Mouse (Mus musculus) MEL (cell line): ENCODE results near the gene Ubash3b. TPM values are rescaled to one million over a fixed set of nuclear protein-coding genes. Genes with fewer than 3 reads are reported as not detected.

Experiments used
- DNase-seq: peaks from one replicate; pipeline ENCODE4 v3.0.0; 2011; ENCODE audit warnings: low read depth, low spot score
- H3K27ac ChIP-seq: 2 replicates; pipeline ENCODE4 v1.5.1; 2012; ENCODE audit warnings: low read depth, mild to moderate bottlenecking, control low read depth, low read length, moderate library complexity; ENCODE audit not compliant: control insufficient read depth
- H3K27me3 ChIP-seq, 2 experiments: fragments of 150-350 bp in 1 of 2; sonication (generic) in 1 of 2; 2 replicates each; pipeline ENCODE4 v1.6.1; 2012; ENCODE audit warnings: low read length in 2 of 2, mild to moderate bottlenecking in 2 of 2, improper control_type of control experiment in 1 of 2, moderate library complexity in 1 of 2; ENCODE audit not compliant: insufficient read depth in 2 of 2, control insufficient read depth in 1 of 2
- H3K36me3 ChIP-seq, 2 experiments: 2 replicates each; pipeline ENCODE4 v1.6.1; 2012 to 2014; ENCODE audit warnings: low read length in 2 of 2, improper control_type of control experiment in 1 of 2, inconsistent platforms in 1 of 2, mild to moderate bottlenecking in 1 of 2; ENCODE audit not compliant: insufficient read depth in 2 of 2, control insufficient read depth in 1 of 2
- H3K4me1 ChIP-seq, 2 experiments: fragments of 150-350 bp in 1 of 2; sonication (generic) in 1 of 2; 2 replicates each; pipeline ENCODE4 v1.6.1; 2012; ENCODE audit warnings: low read length in 2 of 2, improper control_type of control experiment in 1 of 2, mild to moderate bottlenecking in 1 of 2; ENCODE audit not compliant: insufficient read depth in 2 of 2, control insufficient read depth in 1 of 2
- H3K4me3 ChIP-seq, 2 experiments: fragments of 150-350 bp in 1 of 2; sonication (generic) in 1 of 2; 2 replicates each; pipeline ENCODE4 v1.5.1; 2012; ENCODE audit warnings: low read depth in 2 of 2, low read length in 2 of 2, mild to moderate bottlenecking in 2 of 2, moderate library complexity in 2 of 2, control low read depth in 1 of 2, improper control_type of control experiment in 1 of 2; ENCODE audit not compliant: control insufficient read depth in 1 of 2, insufficient read depth in 1 of 2
- H3K79me2 ChIP-seq: 2 replicates; pipeline ENCODE4 v1.6.1; 2012; ENCODE audit warnings: mild to moderate bottlenecking, low read length, moderate library complexity; ENCODE audit not compliant: control insufficient read depth, poor library complexity, insufficient read depth
- H3K9ac ChIP-seq: 2 replicates; pipeline ENCODE4 v1.6.1; 2012; ENCODE audit warnings: low read depth, mild to moderate bottlenecking, control low read depth, low read length, moderate library complexity; ENCODE audit not compliant: control insufficient read depth, poor library complexity, severe bottlenecking
- H3K9me3 ChIP-seq: fragments of 150-350 bp; sonication (generic); replicated peaks from 2 replicates; pipeline ENCODE4 v1.6.1; 2012; ENCODE audit warnings: mild to moderate bottlenecking, low read length, improper control_type of control experiment, moderate library complexity; ENCODE audit not compliant: insufficient read depth
- E2F4 ChIP-seq: IDR thresholded peaks from 2 replicates; pipeline ENCODE4 v1.6.1; 2011; ENCODE audit warnings: low read depth, low read length, improper control_type of control experiment, borderline replicate concordance
- ELF1 ChIP-seq: IDR thresholded peaks from 2 replicates; pipeline ENCODE4 v1.6.1; 2014; ENCODE audit warnings: low read depth, mild to moderate bottlenecking, inconsistent platforms, low read length, improper control_type of control experiment, moderate library complexity
- EP300 ChIP-seq, 2 experiments: IDR thresholded peaks; 2 replicates each; pipeline ENCODE4 v1.6.1; 2011; ENCODE audit warnings: improper control_type of control experiment in 2 of 2, low read length in 2 of 2, low read depth in 1 of 2, mild to moderate bottlenecking in 1 of 2
- ETS1 ChIP-seq: IDR thresholded peaks from 2 replicates; pipeline ENCODE4 v1.6.1; 2012; ENCODE audit warnings: low read depth, mild to moderate bottlenecking, inconsistent platforms, low read length, improper control_type of control experiment, moderate library complexity
- GABPA ChIP-seq: IDR thresholded peaks from 2 replicates; pipeline ENCODE4 v1.6.1; 2012; ENCODE audit warnings: low read depth, mild to moderate bottlenecking, inconsistent platforms, low read length, improper control_type of control experiment, moderate library complexity
- GATA1 ChIP-seq: IDR thresholded peaks from 2 replicates; pipeline ENCODE4 v1.6.1; 2011; ENCODE audit warnings: low read depth, low read length, improper control_type of control experiment
- HCFC1 ChIP-seq: IDR thresholded peaks from 2 replicates; pipeline ENCODE4 v1.6.1; 2012; ENCODE audit warnings: low read depth, mild to moderate bottlenecking, inconsistent platforms, low read length, improper control_type of control experiment, moderate library complexity
- JUND ChIP-seq: IDR thresholded peaks from 2 replicates; pipeline ENCODE4 v1.6.1; 2011; ENCODE audit warnings: low read depth, mild to moderate bottlenecking, improper control_type of control experiment, low read length
- KAT2A ChIP-seq: conservative IDR thresholded peaks from 2 replicates; pipeline ENCODE4 v1.6.1; 2012; ENCODE audit warnings: low read depth, low read length, improper control_type of control experiment, inconsistent platforms
- MAFK ChIP-seq: IDR thresholded peaks from 2 replicates; pipeline ENCODE4 v1.6.1; 2011; ENCODE audit warnings: low read depth, mild to moderate bottlenecking, low read length, improper control_type of control experiment, borderline replicate concordance
- MYB ChIP-seq: IDR thresholded peaks from 2 replicates; pipeline ENCODE4 v1.6.1; 2011; ENCODE audit warnings: mild to moderate bottlenecking, low read depth, low read length, improper control_type of control experiment
- MYC ChIP-seq: IDR thresholded peaks from 2 replicates; pipeline ENCODE4 v1.6.1; 2011; ENCODE audit warnings: low read depth, mild to moderate bottlenecking, low read length, improper control_type of control experiment, moderate library complexity
- NELFE ChIP-seq: IDR thresholded peaks from 2 replicates; pipeline ENCODE4 v1.6.1; 2011; ENCODE audit warnings: low read depth, low read length, improper control_type of control experiment
- NRF1 ChIP-seq: IDR thresholded peaks from 2 replicates; pipeline ENCODE4 v1.6.1; 2014; ENCODE audit warnings: low read depth, mild to moderate bottlenecking, inconsistent platforms, low read length, improper control_type of control experiment, moderate library complexity; ENCODE audit not compliant: poor library complexity, insufficient read depth, severe bottlenecking
- POLR2A ChIP-seq, 2 experiments: IDR thresholded peaks; 2 replicates each; pipeline ENCODE4 v1.6.1; 2011 to 2012; ENCODE audit warnings: low read length in 2 of 2, mild to moderate bottlenecking in 2 of 2, control low read depth in 1 of 2, improper control_type of control experiment in 1 of 2, low read depth in 1 of 2, moderate library complexity in 1 of 2; ENCODE audit not compliant: control insufficient read depth in 1 of 2, insufficient read depth in 1 of 2, poor library complexity in 1 of 2
- POLR2AphosphoS5 ChIP-seq: IDR thresholded peaks from 2 replicates; pipeline ENCODE4 v1.6.1; 2012; ENCODE audit warnings: low read depth, borderline replicate concordance, mild to moderate bottlenecking, inconsistent platforms, low read length, moderate library complexity, mixed read lengths
- TAL1 ChIP-seq: IDR thresholded peaks from 2 replicates; pipeline ENCODE4 v1.6.1; 2012; ENCODE audit warnings: mild to moderate bottlenecking, inconsistent platforms, low read length, moderate library complexity, mixed read lengths
- TBP ChIP-seq: IDR thresholded peaks from 2 replicates; pipeline ENCODE4 v1.8.0; 2011; ENCODE audit warnings: low read depth, low read length, improper control_type of control experiment
- ZKSCAN1 ChIP-seq: IDR thresholded peaks from 2 replicates; pipeline ENCODE4 v1.6.1; 2012; ENCODE audit warnings: low read depth, mild to moderate bottlenecking, inconsistent platforms, low read length, improper control_type of control experiment, moderate library complexity
- ZNF384 ChIP-seq: IDR thresholded peaks from 2 replicates; pipeline ENCODE4 v1.6.1; 2012; ENCODE audit warnings: low read depth, mild to moderate bottlenecking, inconsistent platforms, low read length, improper control_type of control experiment
- polyA plus RNA-seq, 2 experiments: library from polyadenylated mRNA; stranded (reverse) in 1 of 2; unstranded in 1 of 2; fragments of >175 nt in 1 of 2; fragments of >200 nt in 1 of 2; gene quantifications; 2 replicates each; pipeline versions ENCODE4 v1.2.1 to v1.2.4; 2012; ENCODE audit warnings: low replicate concordance in 2 of 2, low read depth in 1 of 2; ENCODE audit not compliant: insufficient read length in 2 of 2, insufficient read depth in 1 of 2, missing spikeins in 1 of 2
- total RNA-seq: library from RNA; depleted of rRNA; stranded (reverse); fragments of 300-350 nt; gene quantifications from 2 replicates; pipeline ENCODE4 v1.2.3, GENCODE M21; 2012

Ubash3b gene
- total and polyA plus RNA-seq, 3 experiments, result 5.4 to 11.3 TPM; not detected in 1

- H3K79me2 ChIP-seq, result no peaks in the 10 kb centered on the region
- no peaks in the 10 kb centered on the region for H3K27me3 ChIP-seq
- H3K36me3 ChIP-seq, result peaks cover 0 to 6% of the 10 kb centered on the region in 2 experiments; a peak in 2 of 4 replicates
- H3K9me3 ChIP-seq, result no peaks in the 10 kb centered on the region
- H3K9ac ChIP-seq, result no peak overlapping the region
- peaks cover 3 to 8% of the 10 kb centered on the region in 2 experiments; a peak in 3 of 4 replicates for H3K4me1 ChIP-seq
- no peak for TF ChIP-seq GABPA
- no peak for TF ChIP-seq TBP
- no peak for TF ChIP-seq EP300 (IDR thresholded peaks at IDR 0.05; ENCODE audit: low read depth in 1 of 2, low read length in 2 of 2)
- no peak for TF ChIP-seq NELFE
- TF ChIP-seq MAFK, result no peak
- no peak for TF ChIP-seq MYB
- no peak for TF ChIP-seq POLR2AphosphoS5
- no peak for TF ChIP-seq E2F4
- TF ChIP-seq HCFC1, result no peak
- TF ChIP-seq ETS1, result no peak
- TF ChIP-seq POLR2A (IDR thresholded peaks at IDR 0.05; ENCODE audit: control insufficient read depth in 1 of 2, insufficient read depth in 1 of 2, low read depth in 1 of 2, low read length in 2 of 2, poor library complexity in 1 of 2), result no peak
- no peak for TF ChIP-seq ZKSCAN1
- no peak for TF ChIP-seq TAL1
- no peak for TF ChIP-seq GATA1
- no peak for TF ChIP-seq MYC
- TF ChIP-seq ZNF384, result no peak
- TF ChIP-seq NRF1, result no peak
- TF ChIP-seq JUND, result no peak
- TF ChIP-seq ELF1, result no peak
- no peak for TF ChIP-seq KAT2A
- TF ChIP-seq, all 39 proteins: peak for 0
- H3K4me3 ChIP-seq, result no peak overlapping the region
- H3K27ac ChIP-seq, result no peak overlapping the region
- DNase-seq, result no peak
Measured at GRCm38 (mm10) chr9:41198501-41199265, 37.2 kb upstream of the Ubash3b start.
